Mouse (Mus musculus) stomach, embryonic 15.5 days (tissue): ENCODE measurements around the gene Krt83. TPM values are rescaled to one million over a fixed set of nuclear protein-coding genes. Genes with fewer than 3 reads are reported as not detected.

Experiments
- polyA plus RNA-seq: library from polyadenylated mRNA; unstranded; fragments of >200 nt; fragmentation: Nextera tagmentation; extraction: Ambion mirVana; gene quantifications from 2 replicates; pipeline ENCODE4 v1.2.1, GENCODE M21; 2015

Gene Krt83
- polyA plus RNA-seq, 1 experiment from 2014 or later, result 0.10 TPM

Other genes with a start within 250 kb of the Krt83 start
- gene Nr4a1, start 237.2 kb downstream of the Krt83 start, polyA plus RNA-seq, result 10.6 and 11.2 TPM in 2 replicates
- gene Atg101, start 207.2 kb downstream of the Krt83 start, polyA plus RNA-seq, result 66.0 and 66.4 TPM in 2 replicates
- 9.5 and 11.6 TPM in 2 replicates for gene 6030408B16Rik, start 198.3 kb downstream of the Krt83 start, polyA plus RNA-seq
- gene Krt80, start 121.3 kb downstream of the Krt83 start, polyA plus RNA-seq, result 7.7 and 12.7 TPM in 2 replicates
- gene Krt7, start 80.5 kb downstream of the Krt83 start, polyA plus RNA-seq, result 172 and 231 TPM in 2 replicates
- 0.24 and 0.40 TPM in 2 replicates for gene Krt87, start 52.7 kb downstream of the Krt83 start, polyA plus RNA-seq
- 0.14 TPM in 1 of 2 replicates, not detected in the other for gene Krt88, start 43.8 kb downstream of the Krt83 start, polyA plus RNA-seq
- not detected in 2 replicates for gene Krt81, start 27.8 kb downstream of the Krt83 start, polyA plus RNA-seq
- gene Krt86, start 18.0 kb downstream of the Krt83 start, polyA plus RNA-seq, result 0.06 TPM in 1 of 2 replicates, not detected in the other
- gene Gm49425, start 25.7 kb upstream of the Krt83 start, polyA plus RNA-seq, result not detected in 2 replicates
- gene Krt84, start 41.3 kb upstream of the Krt83 start, polyA plus RNA-seq, result not detected in 2 replicates
- not detected in 2 replicates for gene Krt82, start 59.2 kb upstream of the Krt83 start, polyA plus RNA-seq
- gene Krt90, start 71.4 kb upstream of the Krt83 start, polyA plus RNA-seq, result 0.10 and 0.19 TPM in 2 replicates
- 0.21 and 0.34 TPM in 2 replicates for gene Krt75, start 82.4 kb upstream of the Krt83 start, polyA plus RNA-seq
- gene Gm5414, start 136.7 kb upstream of the Krt83 start, polyA plus RNA-seq, result not detected in 2 replicates
- 0.08 TPM in 1 of 2 replicates, not detected in the other for gene Gm5478, start 155.9 kb upstream of the Krt83 start, polyA plus RNA-seq
- gene Krt6b, start 188.8 kb upstream of the Krt83 start, polyA plus RNA-seq, result 1.4 and 3.4 TPM in 2 replicates
- gene Krt6a, start 202.8 kb upstream of the Krt83 start, polyA plus RNA-seq, result 90.3 and 179 TPM in 2 replicates
- 187 and 301 TPM in 2 replicates for gene Krt5, start 221.4 kb upstream of the Krt83 start, polyA plus RNA-seq